Mouse (Mus musculus) testis, adult 2 months (tissue): ENCODE results near the gene Cacna1c.

Source experiments
- CTCF ChIP-seq: fragments of 200-500 bp; IDR thresholded peaks from 2 replicates; pipeline ENCODE4 v1.5.1; 2012; ENCODE audit warnings: low read depth, mild to moderate bottlenecking, inconsistent platforms, low read length, moderate library complexity; ENCODE audit not compliant: control insufficient read depth, insufficient read depth, insufficient replicate concordance
- POLR2A ChIP-seq: fragments of 200-500 bp; IDR thresholded peaks from 2 replicates; pipeline ENCODE4 v1.6.1; 2012; ENCODE audit warnings: low read depth, mild to moderate bottlenecking, inconsistent platforms, low read length, moderate library complexity; ENCODE audit not compliant: control insufficient read depth

- TF ChIP-seq CTCF, result no peak
- TF ChIP-seq POLR2A, result no peak
These were observed 269.5 kb downstream of the Cacna1c start for GRCm38 (mm10) chr6:118926669-118927068.
